Mouse (Mus musculus) fat pad, adult 2 months (tissue): ENCODE data around the gene Akap2.

Experiments used
- DNase-seq: peaks from one replicate; pipeline ENCODE4 v3.0.0-alpha.2; 2011; ENCODE audit warnings: low read depth, low spot score; ENCODE audit errors: extremely low read depth

Akap2 gene

GRCm38 (mm10) chr4:57751566-57751965 lies 34.1 kb downstream of the Akap2 start:
- no peak for DNase-seq

DNA sequence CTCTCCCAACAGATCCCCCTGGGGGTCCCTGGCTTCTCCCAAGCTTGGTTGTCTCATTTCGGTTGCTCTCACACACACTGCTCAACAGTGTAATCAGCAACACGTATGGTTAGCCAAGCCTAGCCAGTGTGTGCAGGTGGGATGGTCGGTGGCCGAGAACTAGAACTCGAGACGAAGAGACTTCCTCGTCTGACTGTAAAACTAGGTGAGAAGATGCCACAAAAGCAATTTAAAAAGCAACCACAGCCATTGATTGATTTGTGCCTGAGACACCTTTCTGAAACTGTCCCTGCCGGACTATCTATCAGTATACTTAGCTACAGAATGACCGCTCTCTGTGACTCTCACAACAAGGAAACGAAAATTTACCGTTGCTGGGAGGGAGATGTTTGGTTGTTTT lies 37.6 kb downstream of the Akap2 start:
- no peak for DNase-seq

DNA sequence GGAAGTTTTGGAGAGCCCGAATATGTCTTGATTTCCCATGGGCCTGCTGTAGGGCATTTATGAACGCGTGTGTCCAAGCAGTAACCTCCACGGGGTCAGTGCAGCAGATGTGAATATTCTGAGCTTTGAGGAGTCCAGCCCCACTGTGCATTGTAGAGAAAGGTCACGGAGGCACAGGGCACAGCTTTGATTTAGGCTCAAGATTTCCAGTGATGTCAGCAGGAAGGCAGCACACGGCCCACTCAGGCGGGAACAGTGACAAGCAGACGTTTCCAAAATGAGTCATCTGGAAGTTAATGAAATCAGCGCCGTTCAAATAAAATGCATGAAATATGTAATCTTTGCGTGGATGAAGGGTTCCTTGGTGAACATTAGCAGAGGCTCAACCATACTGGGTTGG lies 40.5 kb downstream of the Akap2 start:
- DNase-seq = no peak

GRCm38 (mm10) chr4:57762424-57762823 lies 45.0 kb downstream of the Akap2 start:
- no peak for DNase-seq

DNA sequence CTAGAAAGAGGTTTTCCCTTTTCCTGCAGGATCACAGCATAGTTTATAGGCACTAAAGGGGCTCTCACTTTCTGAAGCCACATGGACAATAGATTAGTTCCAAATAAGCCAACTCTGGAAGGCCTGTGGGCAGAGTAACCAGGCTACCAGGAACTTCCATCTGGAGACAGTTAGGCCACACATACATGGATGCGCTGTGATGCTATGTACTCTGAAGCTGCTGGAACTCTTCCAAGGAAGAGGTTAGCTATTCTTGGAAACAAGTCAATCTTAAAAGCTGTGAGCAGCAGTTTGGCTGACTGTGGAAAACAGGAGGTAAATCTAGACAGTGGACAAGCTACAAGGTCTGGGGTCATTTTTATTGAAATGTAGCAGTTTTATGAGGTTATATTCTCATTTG lies 46.9 kb downstream of the Akap2 start:
- DNase-seq = no peak

DNA sequence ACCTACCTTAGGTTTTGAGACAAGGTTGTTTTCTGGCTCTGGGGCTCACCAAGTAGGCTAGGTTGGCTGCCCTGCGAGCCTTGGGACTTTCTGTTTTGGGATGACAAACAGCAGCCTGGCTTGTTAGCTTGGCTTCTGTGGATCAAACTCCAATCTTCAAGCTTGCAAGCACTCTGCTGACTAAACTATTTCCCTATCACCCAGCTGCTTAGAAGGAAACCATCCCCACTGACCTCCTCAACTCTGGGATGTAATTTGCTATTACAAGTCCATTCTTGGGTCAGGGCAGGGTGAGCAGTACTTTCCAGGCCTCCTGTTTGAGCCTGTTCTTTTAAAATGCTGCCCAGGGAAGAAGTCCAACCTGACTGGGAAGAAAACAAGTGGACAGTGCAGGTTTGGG lies 47.5 kb downstream of the Akap2 start:
- DNase-seq = no peak

GRCm38 (mm10) chr4:57765806-57766205 lies 48.3 kb downstream of the Akap2 start:
- no peak for DNase-seq

GRCm38 (mm10) chr4:57769007-57769406 lies 51.5 kb downstream of the Akap2 start:
- no peak for DNase-seq

- DNase-seq = no peak
Observed at GRCm38 (mm10) chr4:57770185-57770823, 52.8 kb downstream of the Akap2 start.

DNA sequence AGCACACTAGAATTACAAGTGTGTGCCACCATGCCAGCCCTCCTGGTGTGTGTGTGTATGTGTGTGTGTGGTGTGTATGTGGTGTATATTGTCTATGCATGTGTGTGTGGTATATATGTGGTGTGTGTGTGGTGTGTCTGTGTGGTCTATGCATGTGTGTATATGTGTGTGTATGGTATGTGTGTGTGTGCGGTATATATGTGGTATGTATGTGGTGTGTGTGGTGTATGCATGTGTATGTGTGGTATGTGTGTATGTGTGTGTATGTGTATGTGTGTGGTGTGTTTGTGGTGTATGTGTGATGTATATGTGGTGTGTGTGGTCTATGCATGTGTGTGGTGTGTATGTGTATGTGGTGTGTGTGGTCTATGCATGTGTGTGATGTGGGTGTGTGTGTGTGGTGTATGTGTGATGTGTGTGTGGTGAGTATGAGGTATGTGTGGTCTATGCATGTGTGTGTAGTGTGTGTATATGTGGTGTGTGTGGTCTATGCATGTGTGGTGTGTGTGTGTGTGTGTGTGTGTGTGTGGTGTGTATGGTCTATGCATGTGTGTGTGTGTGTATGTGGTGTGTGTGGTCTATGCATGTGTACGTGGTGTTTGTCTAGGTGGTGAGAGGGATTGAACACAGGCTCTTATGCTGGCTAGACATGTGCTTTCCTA lies 54.2 kb downstream of the Akap2 start:
- no peak for DNase-seq

DNA sequence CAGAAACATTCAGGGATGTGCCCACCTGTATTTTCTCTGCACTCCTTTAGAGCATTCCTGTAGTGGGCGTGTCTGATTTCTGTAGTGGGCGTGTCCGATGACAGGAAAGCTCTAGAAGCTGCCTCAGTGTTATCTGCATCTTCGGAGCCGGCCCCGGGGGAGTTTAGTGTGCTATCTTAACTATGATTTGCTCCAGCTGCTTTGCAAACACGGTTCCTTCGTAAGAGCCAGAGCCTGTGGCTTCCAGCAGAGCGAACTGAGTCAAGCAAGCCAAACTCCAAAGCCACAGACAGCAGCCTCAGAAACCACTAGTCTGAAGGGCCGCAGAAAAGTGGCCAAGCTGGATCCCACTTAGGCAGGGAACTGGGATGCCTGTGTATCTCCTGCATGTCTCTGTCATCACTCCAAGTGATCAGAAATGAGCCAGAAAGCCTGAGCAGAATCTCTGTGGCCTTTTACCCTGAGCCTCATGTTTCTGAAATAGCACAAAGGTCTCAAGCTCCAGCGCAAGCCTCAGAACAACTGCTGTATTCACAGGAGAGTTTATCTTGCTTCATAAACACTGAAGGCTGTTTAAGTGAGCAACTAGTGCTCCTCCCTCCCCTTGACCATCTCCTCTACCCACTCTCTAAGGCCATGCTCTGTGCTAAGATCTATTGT lies 55.5 kb downstream of the Akap2 start:
- DNase-seq = no peak

- DNase-seq = no peak
Observed at GRCm38 (mm10) chr4:57774517-57774916, 57.1 kb downstream of the Akap2 start.

DNA sequence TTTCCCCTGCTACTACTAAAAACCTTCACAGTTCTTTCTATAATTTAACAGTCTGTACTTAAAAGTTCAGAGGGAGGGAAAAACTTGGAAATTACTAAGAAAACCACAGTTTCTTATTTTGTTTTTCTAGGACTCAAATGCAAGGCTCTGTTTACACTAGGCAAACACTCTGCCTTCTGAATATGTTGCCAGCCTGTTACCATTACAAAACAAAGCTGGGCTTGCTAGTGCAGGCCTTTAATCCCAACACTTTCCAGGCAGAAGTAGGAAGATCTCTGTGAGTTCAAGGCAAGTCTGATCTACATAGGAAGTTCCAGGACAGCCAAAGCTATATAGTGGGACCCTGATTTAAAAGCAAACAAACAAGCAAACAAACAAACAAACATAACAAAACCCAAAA lies 58.1 kb downstream of the Akap2 start:
- no peak for DNase-seq

- DNase-seq = no peak
Observed at GRCm38 (mm10) chr4:57780403-57780802, 62.9 kb downstream of the Akap2 start.

GRCm38 (mm10) chr4:57780833-57781641 lies 63.6 kb downstream of the Akap2 start:
- no peak for DNase-seq

DNA sequence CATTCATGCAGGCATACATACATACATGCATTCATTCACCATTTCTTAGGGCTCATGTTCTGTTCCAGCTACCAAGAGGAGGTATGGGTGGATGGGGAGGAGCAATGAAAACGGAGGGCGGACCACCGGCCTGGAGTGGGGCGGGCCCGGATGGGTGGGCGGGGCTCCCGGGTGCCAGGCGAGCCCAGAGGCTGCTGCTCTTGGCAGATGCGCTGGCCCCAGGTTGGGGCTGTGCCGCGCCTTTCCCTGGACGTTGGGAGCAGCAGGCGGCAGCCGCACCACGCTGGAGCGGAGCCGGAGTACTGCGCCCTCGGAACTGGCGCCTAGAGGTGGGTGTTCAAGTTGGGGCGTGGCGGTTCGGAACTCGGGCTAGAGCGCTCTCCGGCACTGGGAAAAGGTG lies 64.5 kb downstream of the Akap2 start:
- DNase-seq = no peak

DNA sequence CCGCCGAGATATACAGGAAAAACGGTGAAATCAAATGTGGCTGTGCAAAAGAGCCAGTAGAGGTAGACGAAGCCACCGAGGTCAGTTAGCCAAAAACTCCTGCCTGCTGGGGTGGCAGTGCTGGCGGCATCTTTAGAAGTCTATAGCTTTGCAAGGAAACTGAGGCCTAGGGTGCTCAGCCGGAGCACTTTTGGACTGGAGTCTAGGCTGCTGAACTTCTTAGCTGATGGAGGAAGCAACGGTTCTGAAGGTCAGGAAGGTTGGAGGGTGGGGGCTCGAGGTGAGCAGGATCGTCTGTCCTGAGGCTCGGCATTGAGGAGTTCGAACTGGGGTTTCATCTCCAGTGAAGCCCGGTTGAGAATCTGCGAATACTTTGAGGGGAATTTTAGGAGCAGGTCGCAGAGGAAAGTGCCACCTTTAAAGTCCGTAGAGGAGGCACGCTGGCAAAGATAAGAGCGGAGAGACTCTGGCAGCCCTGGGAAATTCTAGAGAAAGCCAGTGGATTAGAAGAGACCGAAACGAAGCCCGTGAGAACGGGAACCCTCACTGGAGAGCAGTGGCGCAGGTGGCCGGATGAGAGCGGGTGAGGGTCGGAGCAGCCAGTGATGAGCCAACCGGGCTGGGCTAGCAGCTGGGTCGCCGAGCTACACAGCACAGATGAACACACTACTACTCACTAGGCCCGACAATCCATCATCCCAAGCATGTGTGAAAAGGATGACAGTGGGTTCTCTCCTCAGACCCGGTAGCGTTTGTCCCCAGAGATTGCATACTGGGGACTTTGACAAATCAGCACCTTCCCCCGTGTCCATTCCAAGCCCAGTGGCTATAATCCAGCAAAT lies 65.3 kb downstream of the Akap2 start:
- no peak for DNase-seq

- DNase-seq = no peak
Observed at GRCm38 (mm10) chr4:57783391-57783770, 65.9 kb downstream of the Akap2 start.

GRCm38 (mm10) chr4:57783853-57784600 lies 66.6 kb downstream of the Akap2 start:
- DNase-seq = peak; percentile 26

GRCm38 (mm10) chr4:57788709-57789108 lies 71.3 kb downstream of the Akap2 start:
- no peak for DNase-seq
